Mouse (Mus musculus) olfactory bulb, adult 2 months (tissue): ENCODE data around the gene Nlk.

Experiments
- CTCF ChIP-seq: fragments of 200-500 bp; IDR thresholded peaks from 2 replicates; pipeline ENCODE4 v1.5.1; 2012; ENCODE audit warnings: low read depth, mild to moderate bottlenecking, low read length, moderate library complexity; ENCODE audit not compliant: insufficient read depth
- POLR2A ChIP-seq: fragments of 200-500 bp; IDR thresholded peaks from 2 replicates; pipeline ENCODE4 v1.6.1; 2012; ENCODE audit warnings: mild to moderate bottlenecking, low read depth, low read length, moderate library complexity; ENCODE audit not compliant: insufficient read depth

GRCm38 (mm10) chr11:78522481-78522997 lies 174.6 kb downstream of the Nlk start:
- TF ChIP-seq CTCF, result no peak
- no peak for TF ChIP-seq POLR2A
